Mouse (Mus musculus): ENCODE data around the gene Kif14. TPM values are rescaled to one million over a fixed set of nuclear protein-coding genes. Genes with fewer than 3 reads are reported as not detected.
A peak's percentile ranks its signal among the peaks of the same experiment; 100 is the strongest.

Gene Kif14
- total and polyA plus RNA-seq, 3 experiments, result 6.5 to 15.8 TPM; not detected in 1

DNA sequence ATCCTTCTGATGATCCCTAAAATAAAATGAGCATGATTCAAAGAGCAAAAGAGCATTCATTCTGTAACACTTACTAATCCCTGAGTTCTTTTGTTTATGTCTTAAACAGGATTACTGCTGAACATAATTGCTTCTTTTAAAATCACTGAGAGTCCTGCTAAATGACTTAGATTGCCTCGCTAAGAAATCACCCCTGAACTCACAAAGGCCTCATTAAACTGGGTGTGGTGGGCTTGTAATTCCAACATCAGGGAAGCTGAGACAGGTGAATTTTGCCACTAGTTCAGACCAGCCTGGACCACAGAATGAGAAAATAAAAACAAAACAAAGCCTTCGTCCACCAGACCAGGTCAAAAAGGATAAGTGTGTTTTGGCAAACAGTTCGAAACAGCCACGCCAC is 8.7 kb upstream of the Kif14 start:
- TF ChIP-seq BHLHE40 (IDR thresholded peaks at IDR 0.05; ENCODE audit: borderline replicate concordance, low read depth, low read length), result no peak
- TF ChIP-seq HCFC1 (IDR thresholded peaks at IDR 0.05; ENCODE audit: low read depth, low read length), result no peak
- DNase-seq (ENCODE audit: low read depth, low spot score), result no peak
- Histone ChIP-seq H3K9me3 (replicated peaks; ENCODE audit: insufficient read depth, low read length) (no peaks in the 10 kb centered on the region), H3K79me2 (ENCODE audit: control insufficient read depth, insufficient read depth, low read length, poor library complexity) (no peaks in the 10 kb centered on the region), H3K27ac (ENCODE audit: control insufficient read depth, low read depth, low read length) (no peak overlapping the region), H3K4me1 (ENCODE audit: control insufficient read depth in 1 of 2, insufficient read depth in 2 of 2, low read length in 2 of 2) (no peaks in the 10 kb centered on the region), H3K9ac (ENCODE audit: control insufficient read depth, low read depth, low read length, poor library complexity, severe bottlenecking) (no peak overlapping the region), H3K27me3 (ENCODE audit: control insufficient read depth in 1 of 2, insufficient read depth in 2 of 2, low read length in 2 of 2) (no peaks in the 10 kb centered on the region; a peak in 1 of 4 replicates), H3K4me3 (ENCODE audit: control insufficient read depth in 1 of 2, insufficient read depth in 1 of 2, low read depth in 2 of 2, low read length in 2 of 2) (no peak overlapping the region), H3K36me3 (ENCODE audit: control insufficient read depth in 1 of 2, insufficient read depth in 2 of 2, low read length in 2 of 2) (no peaks in the 10 kb centered on the region)

DNA sequence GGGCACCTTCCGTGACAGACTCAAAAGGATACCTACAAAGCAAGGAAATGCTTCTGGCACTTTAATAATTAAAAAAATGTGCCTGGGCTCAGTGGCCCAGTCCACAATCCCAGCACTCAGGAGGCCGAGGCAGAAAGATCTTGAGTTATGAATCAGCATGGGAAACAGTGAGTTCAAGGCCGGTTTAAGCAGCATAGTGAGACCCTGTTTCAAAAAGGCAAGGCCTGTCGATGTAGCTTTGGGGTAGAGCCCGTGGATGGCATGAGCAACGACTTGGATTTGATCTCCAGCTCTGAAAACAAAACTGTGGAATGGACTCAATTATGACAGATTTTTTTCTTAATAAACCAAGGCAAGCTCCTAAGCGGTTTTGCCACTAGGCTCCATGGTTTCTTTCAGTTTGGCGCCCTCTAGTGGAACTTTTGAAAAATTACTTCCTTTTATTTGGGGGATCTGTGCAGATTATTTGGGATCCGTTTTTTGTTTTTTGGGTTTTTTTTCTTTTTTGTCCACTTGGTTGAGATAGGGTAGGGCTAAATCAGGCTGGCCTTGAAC is 7.4 kb upstream of the Kif14 start:
- no peaks in the 10 kb centered on the region for H3K79me2 ChIP-seq (ENCODE audit: control insufficient read depth, insufficient read depth, low read length, poor library complexity)

DNA sequence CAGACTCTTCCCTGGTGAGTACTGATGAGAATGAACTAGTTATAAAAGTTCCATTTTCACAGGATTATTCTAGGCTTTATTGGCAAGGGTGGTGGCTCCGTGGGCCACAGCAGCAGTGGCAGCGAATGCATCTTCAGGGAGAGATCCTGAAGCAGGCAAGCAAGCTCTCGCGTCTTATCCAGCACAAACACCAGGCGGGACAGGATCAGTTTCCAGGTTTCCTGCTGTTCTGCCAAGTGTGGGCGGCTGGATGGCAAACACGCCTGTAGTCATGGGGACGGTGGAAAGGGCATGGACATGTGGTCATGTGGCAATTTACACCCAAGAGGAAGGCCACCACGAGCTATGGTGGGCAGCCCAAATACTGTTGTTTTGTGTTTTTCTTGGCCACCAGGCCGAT is 3.7 kb upstream of the Kif14 start:
- DNase-seq (ENCODE audit: low read depth, low spot score), result no peak
- peaks cover 0 to 5% of the 10 kb centered on the region in 2 experiments; a peak in 1 of 4 replicates for H3K4me1 ChIP-seq (ENCODE audit: control insufficient read depth in 1 of 2, insufficient read depth in 2 of 2, low read length in 2 of 2)
- no peaks in the 10 kb centered on the region; a peak in 1 of 4 replicates for H3K27me3 ChIP-seq (ENCODE audit: control insufficient read depth in 1 of 2, insufficient read depth in 2 of 2, low read length in 2 of 2)
- no peak overlapping the region for H3K4me3 ChIP-seq (ENCODE audit: control insufficient read depth in 1 of 2, insufficient read depth in 1 of 2, low read depth in 2 of 2, low read length in 2 of 2)
- H3K9ac ChIP-seq (ENCODE audit: control insufficient read depth, low read depth, low read length, poor library complexity, severe bottlenecking), result no peak overlapping the region
- TF ChIP-seq MAX (IDR thresholded peaks at IDR 0.05; ENCODE audit: low read length) (no peak), KAT2A (conservative IDR thresholded peaks at IDR 0.05; ENCODE audit: low read depth, low read length) (no peak), ETS1 (IDR thresholded peaks at IDR 0.05; ENCODE audit: low read depth, low read length) (no peak), TCF12 (IDR thresholded peaks at IDR 0.05; ENCODE audit: low read depth, low read length) (no peak), RCOR1 (IDR thresholded peaks at IDR 0.05; ENCODE audit: low read depth, low read length) (no peak), SIN3A (IDR thresholded peaks at IDR 0.05; ENCODE audit: low read length) (no peak), BHLHE40 (IDR thresholded peaks at IDR 0.05; ENCODE audit: borderline replicate concordance, low read depth, low read length) (no peak), ZKSCAN1 (IDR thresholded peaks at IDR 0.05; ENCODE audit: low read depth, low read length) (no peak)
- H3K9me3 ChIP-seq (replicated peaks; ENCODE audit: insufficient read depth, low read length), result no peaks in the 10 kb centered on the region
- peaks cover 9% of the 10 kb centered on the region for H3K79me2 ChIP-seq (ENCODE audit: control insufficient read depth, insufficient read depth, low read length, poor library complexity)
- H3K27ac ChIP-seq (ENCODE audit: control insufficient read depth, low read depth, low read length), result no peak overlapping the region
- H3K36me3 ChIP-seq (ENCODE audit: control insufficient read depth in 1 of 2, insufficient read depth in 2 of 2, low read length in 2 of 2), result peaks cover 0 to 6% of the 10 kb centered on the region in 2 experiments; a peak in 2 of 4 replicates

More for the DNA sequence above, 7.4 kb upstream of the Kif14 start:
- DNase-seq (ENCODE audit: low read depth, low spot score), result peak; percentile 85
- H3K4me1 ChIP-seq (ENCODE audit: control insufficient read depth in 1 of 2, insufficient read depth in 2 of 2, low read length in 2 of 2), result no peaks in the 10 kb centered on the region
- H3K27ac ChIP-seq (ENCODE audit: control insufficient read depth, low read depth, low read length), result no peak overlapping the region
- H3K9ac ChIP-seq (ENCODE audit: control insufficient read depth, low read depth, low read length, poor library complexity, severe bottlenecking), result no peak overlapping the region
- no peak overlapping the region for H3K4me3 ChIP-seq (ENCODE audit: control insufficient read depth in 1 of 2, insufficient read depth in 1 of 2, low read depth in 2 of 2, low read length in 2 of 2)
- no peak for TF ChIP-seq MAFK (IDR thresholded peaks at IDR 0.05; ENCODE audit: borderline replicate concordance, low read depth, low read length)
- peak; percentile 88 for TF ChIP-seq SMC3 (IDR thresholded peaks at IDR 0.05; ENCODE audit: low read depth, low read length)
- TF ChIP-seq ZC3H11A (IDR thresholded peaks at IDR 0.05; ENCODE audit: low read depth, low read length), result peak; percentile 95
- TF ChIP-seq RAD21 (IDR thresholded peaks at IDR 0.05; ENCODE audit: low read depth, low read length), result peak; percentile 96
- TF ChIP-seq GATA1 (IDR thresholded peaks at IDR 0.05; ENCODE audit: low read depth, low read length), result no peak
- TF ChIP-seq ZNF384 (IDR thresholded peaks at IDR 0.05; ENCODE audit: low read depth, low read length), result peak; percentile 66; the same call in 1 of the 2 replicates
- TF ChIP-seq CTCF (IDR thresholded peaks at IDR 0.05 in 2 of 3, conservative IDR thresholded peaks at IDR 0.05 in 1 of 3; ENCODE audit: control insufficient read depth in 1 of 3, insufficient read depth in 1 of 3, low read depth in 2 of 3, low read length in 3 of 3, poor library complexity in 1 of 3, severe bottlenecking in 1 of 3), result peak; percentile 49 to 92 (median 58)
- no peaks in the 10 kb centered on the region for H3K36me3 ChIP-seq (ENCODE audit: control insufficient read depth in 1 of 2, insufficient read depth in 2 of 2, low read length in 2 of 2)
- no peaks in the 10 kb centered on the region; a peak in 1 of 4 replicates for H3K27me3 ChIP-seq (ENCODE audit: control insufficient read depth in 1 of 2, insufficient read depth in 2 of 2, low read length in 2 of 2)
- H3K9me3 ChIP-seq (replicated peaks; ENCODE audit: insufficient read depth, low read length), result no peaks in the 10 kb centered on the region
